Mouse (Mus musculus): ENCODE results near the gene Slc43a2. TPM values are rescaled to one million over a fixed set of nuclear protein-coding genes. Genes with fewer than 3 reads are reported as not detected.

The Slc43a2 gene
- 2.4 TPM for polyA plus RNA-seq (2014; fragmentation: Illumina TruSeq; extraction: RNeasy Lipid Tissue Mini Kit (QIAGEN cat#74804); ENCODE audit: low read depth, low replicate concordance)

GRCm38 (mm10) chr11:75531469-75532242 is at the start of gene Slc43a2:
Gene Slc43a2, plus strand, starts transcription at chr11:75531694.

GRCm38 (mm10) chr11:75486601-75487285 is 44.8 kb upstream of the Slc43a2 start, which contains the start of gene Prpf8:
Gene Prpf8, plus strand, starts transcription at chr11:75486816.

DNA sequence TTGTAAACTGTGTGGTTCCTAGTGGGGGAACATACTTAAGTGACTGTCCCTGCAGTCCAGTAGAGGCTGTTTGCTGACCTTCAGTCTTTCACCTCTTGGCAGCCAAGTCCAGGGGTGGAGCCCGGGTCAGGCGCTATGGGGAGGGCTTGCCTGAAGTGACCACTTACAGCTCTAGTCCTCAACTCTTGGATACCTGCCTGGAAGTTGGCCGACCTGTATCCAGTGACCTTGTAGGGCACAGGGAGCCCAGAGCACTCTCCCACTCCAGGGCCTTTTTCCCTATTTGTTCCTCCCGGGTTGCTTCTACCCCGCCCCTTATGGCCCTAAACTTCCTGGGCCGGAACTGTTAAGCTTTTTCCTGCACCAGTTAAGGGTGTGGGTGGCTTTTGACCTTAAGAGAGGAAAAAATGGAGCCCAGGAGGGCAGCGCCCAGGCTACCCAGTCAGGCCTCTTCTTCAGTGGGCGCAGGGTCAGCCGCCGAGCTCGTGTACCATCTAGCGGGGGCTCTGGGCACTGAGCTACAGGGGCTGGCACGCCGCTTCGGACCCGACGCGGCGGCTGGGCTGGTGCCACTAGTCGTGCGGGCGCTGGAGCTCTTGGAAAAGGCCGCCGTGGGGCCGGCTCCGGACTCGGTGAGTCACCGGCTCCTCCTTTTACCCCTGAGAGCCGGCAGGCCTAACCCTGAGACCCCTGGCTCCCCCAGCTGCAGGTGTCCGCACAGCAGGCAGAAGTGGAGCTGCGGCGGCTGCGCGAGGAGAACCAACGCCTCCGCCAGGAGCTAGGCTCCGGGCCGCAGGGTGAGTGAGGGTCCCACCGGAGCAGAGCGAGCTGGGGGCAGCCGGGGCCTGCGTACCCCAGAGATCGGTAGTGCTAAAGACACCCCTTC is 21.5 kb upstream of the Slc43a2 start, which contains the start of gene Rilp:
Gene Rilp (plus strand): TSS at position 354 of the 886 bp plus-strand sequence.

DNA sequence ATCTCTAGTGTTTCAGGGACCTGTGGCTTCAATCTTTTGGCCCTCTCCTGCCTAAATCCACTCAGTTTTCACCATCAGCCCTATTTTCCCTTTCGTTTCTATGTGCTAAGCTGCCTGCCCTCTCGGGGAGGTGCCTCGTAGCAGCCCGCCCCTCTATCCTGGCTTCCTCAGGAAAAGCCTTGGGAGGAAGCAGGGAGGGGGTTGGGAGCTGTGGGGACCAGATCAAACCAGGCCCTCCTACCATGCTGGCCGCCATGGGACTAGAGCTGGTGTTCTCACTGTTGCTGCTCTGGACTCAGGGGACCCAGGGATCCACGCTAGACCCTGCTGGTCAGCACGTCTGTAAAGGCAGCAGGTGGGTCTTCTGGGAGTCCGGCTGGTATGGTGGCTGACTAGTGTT is 18.2 kb upstream of the Slc43a2 start, which contains the start of gene Scarf1:
Gene Scarf1 (plus strand): TSS at position 205 of the 400 bp plus-strand sequence.

DNA sequence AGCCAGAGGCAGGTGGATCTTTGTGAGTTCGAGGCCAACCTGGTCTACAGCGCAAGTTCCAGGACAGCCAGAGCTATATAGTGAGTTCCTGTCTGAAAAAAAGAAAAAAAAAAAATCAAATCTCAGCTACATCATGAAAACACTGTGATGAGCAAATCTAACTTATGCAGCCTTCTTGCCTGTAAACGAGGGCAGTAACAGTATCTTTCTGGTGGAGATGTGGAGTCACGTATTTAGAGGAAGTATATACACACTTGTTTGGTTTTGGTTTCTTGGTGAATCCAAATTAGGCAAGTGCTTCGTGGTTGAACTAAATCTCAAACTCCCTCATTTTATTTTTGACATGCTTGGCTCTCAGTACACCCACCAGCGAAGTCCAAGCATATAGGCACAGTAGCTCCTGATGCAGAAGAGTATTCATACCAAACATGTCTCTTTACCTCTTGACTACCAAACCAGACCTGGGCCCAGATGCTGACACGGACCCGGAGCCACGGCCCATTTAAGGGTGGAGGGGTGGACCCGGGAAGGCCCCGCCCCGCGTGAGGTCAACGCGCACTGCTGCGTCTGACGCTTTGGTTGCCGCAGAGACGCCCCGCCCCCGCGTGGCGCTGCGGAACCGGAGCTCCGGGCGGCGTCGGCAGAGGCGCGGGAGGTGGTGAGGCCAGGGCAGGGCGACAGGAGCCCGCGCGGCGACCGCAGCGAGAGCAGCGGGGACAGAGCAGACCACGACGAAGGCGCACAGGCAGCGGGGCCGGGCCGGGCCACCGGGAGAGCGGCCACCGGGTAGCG is 56.2 kb downstream of the Slc43a2 start, which contains the start of gene Pitpna:
Gene Pitpna (plus strand): TSS at position 605 of the 792 bp plus-strand sequence.

Other genes with a start within 250 kb of the Slc43a2 start
- 25.2 TPM for gene Rpa1, start 183.4 kb upstream of the Slc43a2 start, polyA plus RNA-seq (2014; fragmentation: Illumina TruSeq; extraction: RNeasy Lipid Tissue Mini Kit (QIAGEN cat#74804); ENCODE audit: low read depth, low replicate concordance)
- 2.5 TPM for gene Smyd4, start 183.3 kb upstream of the Slc43a2 start, polyA plus RNA-seq (2014; fragmentation: Illumina TruSeq; extraction: RNeasy Lipid Tissue Mini Kit (QIAGEN cat#74804); ENCODE audit: low read depth, low replicate concordance)
- 1.6 TPM for gene Serpinf1, start 109.0 kb upstream of the Slc43a2 start, polyA plus RNA-seq (2014; fragmentation: Illumina TruSeq; extraction: RNeasy Lipid Tissue Mini Kit (QIAGEN cat#74804); ENCODE audit: low read depth, low replicate concordance)
- gene Serpinf2, start 92.1 kb upstream of the Slc43a2 start, polyA plus RNA-seq (2014; fragmentation: Illumina TruSeq; extraction: RNeasy Lipid Tissue Mini Kit (QIAGEN cat#74804); ENCODE audit: low read depth, low replicate concordance): not detected
- 0.06 TPM for gene Wdr81, start 77.0 kb upstream of the Slc43a2 start, polyA plus RNA-seq (2014; fragmentation: Illumina TruSeq; extraction: RNeasy Lipid Tissue Mini Kit (QIAGEN cat#74804); ENCODE audit: low read depth, low replicate concordance)
- 8.8 TPM for gene Tlcd2, start 70.0 kb upstream of the Slc43a2 start, polyA plus RNA-seq (2014; fragmentation: Illumina TruSeq; extraction: RNeasy Lipid Tissue Mini Kit (QIAGEN cat#74804); ENCODE audit: low read depth, low replicate concordance)
- gene Prpf8, start 44.9 kb upstream of the Slc43a2 start, polyA plus RNA-seq (2014; fragmentation: Illumina TruSeq; extraction: RNeasy Lipid Tissue Mini Kit (QIAGEN cat#74804); ENCODE audit: low read depth, low replicate concordance): 28.1 TPM
- 0.47 TPM for gene Rilp, start 21.6 kb upstream of the Slc43a2 start, polyA plus RNA-seq (2014; fragmentation: Illumina TruSeq; extraction: RNeasy Lipid Tissue Mini Kit (QIAGEN cat#74804); ENCODE audit: low read depth, low replicate concordance)
- not detected for gene Scarf1, start 18.2 kb upstream of the Slc43a2 start, polyA plus RNA-seq (2014; fragmentation: Illumina TruSeq; extraction: RNeasy Lipid Tissue Mini Kit (QIAGEN cat#74804); ENCODE audit: low read depth, low replicate concordance)
- gene Pitpna, start 56.4 kb downstream of the Slc43a2 start, polyA plus RNA-seq (2014; fragmentation: Illumina TruSeq; extraction: RNeasy Lipid Tissue Mini Kit (QIAGEN cat#74804); ENCODE audit: low read depth, low replicate concordance): 235 TPM
- 59.1 TPM for gene Inpp5k, start 99.3 kb downstream of the Slc43a2 start, polyA plus RNA-seq (2014; fragmentation: Illumina TruSeq; extraction: RNeasy Lipid Tissue Mini Kit (QIAGEN cat#74804); ENCODE audit: low read depth, low replicate concordance)
- gene Myo1c, start 118.8 kb downstream of the Slc43a2 start, polyA plus RNA-seq (2014; fragmentation: Illumina TruSeq; extraction: RNeasy Lipid Tissue Mini Kit (QIAGEN cat#74804); ENCODE audit: low read depth, low replicate concordance): 8.8 TPM
- 290 TPM for gene Crk, start 147.6 kb downstream of the Slc43a2 start, polyA plus RNA-seq (2014; fragmentation: Illumina TruSeq; extraction: RNeasy Lipid Tissue Mini Kit (QIAGEN cat#74804); ENCODE audit: low read depth, low replicate concordance)
- 1,318 TPM for gene Ywhae, start 201.2 kb downstream of the Slc43a2 start, polyA plus RNA-seq (2014; fragmentation: Illumina TruSeq; extraction: RNeasy Lipid Tissue Mini Kit (QIAGEN cat#74804); ENCODE audit: low read depth, low replicate concordance)